Mouse (Mus musculus) heart, postnatal 36 days (tissue): ENCODE data around the gene Pde11a. TPM values are rescaled to one million over a fixed set of nuclear protein-coding genes. Genes with fewer than 3 reads are reported as not detected.
A peak's percentile ranks its signal among the peaks of the same experiment; 100 is the strongest.

Experiments used
- DNase-seq, 2 experiments: peaks; one replicate each; pipeline ENCODE4 v3.0.0; 2021 to 2022
- intact Hi-C: fragments of 180-260 bp; cut with DNase I; formaldehyde crosslinking; loops from one replicate; pipeline ENCODE4 v1.15.1; 2025
- total RNA-seq, 2 experiments: library from RNA; stranded (reverse); gene quantifications; 2 replicates each; pipeline ENCODE4 v1.2.3; 2021

Gene Pde11a
- total RNA-seq, 2 experiments from 2014 or later, result 0.42 to 0.76 TPM

DNA sequence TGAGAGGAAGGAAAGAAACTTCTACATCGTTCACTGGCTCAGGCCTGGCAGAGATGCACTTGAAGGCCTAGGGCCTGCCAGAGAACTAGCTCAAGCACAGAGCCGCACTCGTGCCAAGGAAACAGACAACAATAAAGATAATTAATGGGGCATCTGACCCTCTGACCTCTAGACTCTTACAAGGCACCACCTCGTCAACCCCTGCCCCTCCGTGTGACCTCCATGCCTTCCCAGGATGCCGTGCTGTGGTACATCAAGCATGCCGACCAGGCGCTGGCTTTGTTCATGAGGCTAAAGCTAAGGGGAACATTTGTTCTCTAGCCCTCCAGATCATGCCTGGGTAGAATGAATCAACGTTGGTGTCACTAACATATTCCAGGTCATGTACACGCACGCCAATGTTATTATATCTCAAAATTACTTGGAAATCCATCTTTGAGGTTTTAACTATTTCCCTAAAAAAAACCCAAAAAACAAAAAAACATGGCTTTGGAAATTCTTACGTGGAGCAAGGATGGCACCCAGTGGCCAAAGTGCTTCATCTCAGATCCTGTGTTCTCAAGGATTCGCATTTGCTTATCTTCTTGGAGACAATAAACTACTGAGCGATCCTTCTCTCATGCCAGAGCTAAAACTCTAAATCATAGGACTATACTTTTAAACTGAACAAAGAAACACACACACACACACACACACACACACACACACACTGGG, 236.5 kb downstream of the Pde11a start:
- intact Hi-C loops, result no loop called here

DNA sequence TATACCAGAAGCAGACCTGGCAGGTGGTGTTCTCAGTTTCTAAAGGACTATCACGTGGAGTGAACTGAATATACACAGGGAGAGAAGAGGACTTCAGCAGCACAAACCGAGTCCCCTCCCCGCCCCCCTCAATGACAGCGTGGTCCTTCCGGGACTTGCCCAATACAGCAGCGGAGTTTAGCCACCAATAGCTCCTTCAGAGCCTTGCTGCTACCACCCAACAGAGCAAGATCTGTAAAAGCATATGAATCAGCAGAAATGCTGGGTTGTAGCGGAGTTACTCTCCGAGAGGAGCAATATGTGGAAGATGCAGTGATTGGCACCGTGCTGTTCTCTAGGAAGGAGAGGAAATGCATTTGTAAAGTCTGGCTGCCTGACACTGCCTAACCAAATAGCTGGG, 238.0 kb downstream of the Pde11a start:
- intact Hi-C loops, result no loop called here
- no peak for DNase-seq

More for the DNA sequence above, 236.5 kb downstream of the Pde11a start:
- DNase-seq, result no peak

DNA sequence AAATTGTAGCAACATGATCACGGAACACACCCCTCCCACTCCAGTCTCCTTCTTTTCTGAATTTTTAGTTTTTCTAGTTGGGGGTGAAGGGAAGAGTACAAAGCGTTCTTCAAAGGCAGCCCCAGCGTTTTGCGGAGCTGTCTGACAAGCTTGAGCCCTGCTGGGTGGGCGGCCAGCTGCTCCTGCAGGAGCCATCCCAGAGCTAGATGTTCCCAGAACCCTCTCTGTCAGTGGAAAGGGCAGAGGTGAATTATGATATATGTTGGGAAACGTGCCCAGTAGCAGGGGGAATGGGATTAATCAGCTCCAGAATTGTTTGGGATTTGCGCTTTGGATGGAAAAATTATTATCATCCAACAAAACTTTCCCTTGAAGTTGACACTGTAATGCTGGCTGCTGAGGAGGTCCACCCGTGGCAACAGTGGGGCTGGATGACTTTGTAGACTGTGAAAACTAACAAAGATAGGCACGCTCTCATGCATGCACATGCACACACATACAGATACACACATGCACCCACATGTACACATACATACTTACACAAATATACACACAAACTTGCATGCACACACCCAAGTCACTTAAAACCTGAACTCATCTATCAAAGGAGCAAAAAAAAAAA, 238.7 kb downstream of the Pde11a start:
- no peak for DNase-seq
- intact Hi-C loops, result no loop called here

DNA sequence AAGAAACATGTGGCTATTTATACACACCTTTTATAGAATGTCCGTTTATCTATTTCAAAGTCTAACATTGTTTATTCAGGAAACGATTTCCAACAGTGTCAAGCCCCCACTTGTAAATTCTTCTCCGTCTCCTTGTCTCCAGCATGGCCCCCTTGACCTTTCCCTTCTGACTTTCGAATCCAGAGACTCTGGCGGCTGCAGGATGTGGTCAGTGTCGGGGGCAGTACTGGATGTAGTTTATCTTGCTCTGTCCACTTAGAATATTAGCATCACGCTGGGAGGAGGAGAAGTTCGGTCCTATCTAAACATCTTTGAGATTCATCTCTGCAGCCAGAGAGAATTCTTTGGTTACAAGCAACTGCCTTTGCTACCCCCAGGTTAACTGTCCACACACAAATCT, 240.2 kb downstream of the Pde11a start:
- no peak for DNase-seq
- intact Hi-C loops, result no loop called here

DNA sequence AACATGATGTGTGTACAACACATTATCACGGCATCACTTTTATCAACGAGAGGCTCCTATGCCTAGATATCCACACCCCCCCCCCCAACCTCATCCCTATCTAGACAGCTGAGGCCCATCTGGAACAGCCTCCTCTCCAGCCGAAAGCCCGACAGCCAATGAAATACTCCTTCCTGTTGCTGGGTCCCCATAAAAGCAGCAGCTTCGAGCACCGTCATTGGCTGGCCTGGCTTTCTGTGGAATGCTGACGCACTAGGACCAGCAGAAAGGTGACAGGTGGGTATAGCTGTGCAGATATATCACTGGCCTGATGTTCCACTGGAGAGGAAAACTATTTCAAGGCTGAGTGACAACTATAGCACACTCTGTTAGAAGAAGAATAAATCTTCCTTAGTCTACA, 240.7 kb downstream of the Pde11a start:
- no peak for DNase-seq
- intact Hi-C loops, result no loop called here

DNA sequence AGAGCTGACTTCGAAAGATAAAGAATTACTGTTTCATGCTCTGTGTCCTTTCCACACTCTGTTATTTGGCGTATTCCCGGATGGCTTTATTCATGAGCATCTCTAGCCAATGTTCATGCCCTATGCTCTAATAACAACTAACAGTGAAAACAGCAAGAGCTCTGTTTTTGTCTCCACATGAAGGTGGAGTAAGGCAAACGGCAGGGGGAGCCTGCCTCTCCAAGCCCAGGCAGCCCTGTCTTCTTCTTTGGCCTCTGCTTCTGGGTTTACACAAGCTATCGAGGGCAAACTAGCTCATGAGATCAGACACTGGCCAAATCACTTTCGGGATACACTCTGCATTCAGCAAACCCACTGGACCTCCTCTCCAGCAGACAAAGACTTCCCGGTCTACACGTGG, 241.3 kb downstream of the Pde11a start:
- intact Hi-C loops, result no loop called here
- DNase-seq, result no peak

DNA sequence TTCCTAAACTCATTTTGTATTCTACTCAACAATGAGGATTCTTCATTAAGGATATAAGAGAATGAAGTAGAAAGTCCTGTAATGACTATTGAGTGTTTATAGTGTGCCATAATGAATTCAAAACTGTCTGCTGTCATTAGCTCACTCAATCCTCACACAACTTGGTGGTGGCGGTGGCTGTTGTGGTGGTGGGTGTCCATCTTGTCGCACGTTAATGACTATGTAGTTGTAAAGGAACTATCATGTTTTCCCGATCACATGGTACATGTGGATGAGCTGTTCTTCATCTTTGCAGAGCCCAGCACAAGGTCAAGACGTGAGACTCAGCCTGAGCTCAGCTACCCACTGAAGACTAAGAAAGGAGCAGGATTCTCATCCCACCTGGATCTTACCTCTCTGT, 242.7 kb downstream of the Pde11a start:
- intact Hi-C loops, result no loop called here
- DNase-seq, result no peak

DNA sequence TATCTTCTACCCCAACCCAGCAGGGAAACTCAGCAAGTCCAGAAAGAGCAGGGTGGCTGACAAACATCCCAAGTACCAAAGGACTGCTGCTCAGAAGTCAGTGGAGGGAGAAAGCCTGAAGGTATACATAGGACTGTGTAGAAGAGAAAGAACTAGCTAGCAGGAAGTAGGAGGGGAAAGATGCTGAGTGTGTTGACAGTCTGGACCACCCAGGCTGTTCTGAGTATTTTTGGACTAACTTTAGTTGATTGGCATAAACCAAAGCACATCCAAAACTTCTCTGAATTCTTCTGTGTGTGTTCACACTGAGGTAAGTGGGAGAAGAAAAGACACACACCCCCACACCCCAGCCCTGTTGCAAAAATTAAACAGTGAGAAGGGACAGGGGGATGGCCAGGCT, 248.1 kb downstream of the Pde11a start:
- intact Hi-C loops, result no loop called here
- DNase-seq, result no peak

DNA sequence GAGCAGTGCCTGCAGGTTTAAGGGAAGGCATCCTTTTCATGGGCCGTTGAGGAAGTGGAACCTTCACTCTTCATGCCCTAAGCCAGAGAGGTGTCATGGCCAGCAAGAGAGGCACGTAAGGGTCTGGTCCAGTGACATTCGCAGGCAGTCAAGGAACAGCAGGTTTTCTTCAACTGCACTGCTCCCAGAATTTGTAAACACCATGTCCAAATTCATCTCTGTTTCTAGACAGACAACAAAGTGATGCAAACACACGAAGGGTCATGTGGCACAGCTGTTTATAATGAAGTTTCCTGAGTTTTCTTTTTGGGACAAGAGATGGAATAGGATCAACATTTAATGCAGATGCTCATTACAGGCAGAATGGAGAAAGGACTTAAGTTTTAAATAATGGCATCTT, 249.7 kb downstream of the Pde11a start:
- no peak for DNase-seq
- intact Hi-C loops, result no loop called here

DNA sequence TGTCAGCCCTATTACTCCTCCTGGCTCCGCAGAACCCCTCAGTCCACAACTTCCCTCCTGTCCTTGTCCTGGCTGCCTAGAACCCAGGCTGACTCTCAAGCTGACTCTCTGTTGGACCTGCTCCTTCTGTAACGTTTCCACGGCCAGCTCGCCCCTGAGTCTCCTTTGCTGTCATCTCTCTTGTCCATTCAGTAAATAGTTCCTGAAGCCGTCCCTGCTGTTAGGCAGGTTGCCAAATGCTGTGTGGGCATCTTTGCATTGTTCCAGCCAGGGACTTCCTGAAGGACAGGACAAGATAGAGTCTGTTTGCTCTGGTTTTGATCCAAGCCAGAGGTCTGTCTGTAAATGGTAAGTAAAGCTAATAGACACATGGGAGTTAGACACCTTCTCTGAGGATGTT, 250.2 kb downstream of the Pde11a start:
- DNase-seq, result peak in 1 of 2 experiments; percentile 16
- intact Hi-C loops, result no loop called here

DNA sequence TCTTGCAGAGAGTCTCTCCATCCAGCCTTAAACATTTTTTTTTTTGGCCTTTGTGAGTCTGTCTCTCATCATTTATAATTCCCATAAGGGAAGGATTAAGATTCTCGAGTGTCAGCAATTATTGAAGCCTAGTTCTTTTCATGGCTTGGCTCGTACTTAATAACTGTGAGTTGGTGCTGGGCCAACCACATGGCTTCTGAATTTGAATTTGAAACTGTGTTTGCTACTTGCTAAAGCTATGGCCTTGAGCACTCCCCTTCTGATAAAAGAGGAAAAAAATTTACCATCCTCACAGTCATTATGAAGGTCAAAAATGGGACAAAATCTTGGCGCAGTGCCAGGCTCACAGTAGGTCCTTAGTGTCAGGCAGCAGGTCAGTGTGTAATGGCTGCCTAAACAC, 251.4 kb downstream of the Pde11a start:
- no peak for DNase-seq
- intact Hi-C loops, result no loop called here

DNA sequence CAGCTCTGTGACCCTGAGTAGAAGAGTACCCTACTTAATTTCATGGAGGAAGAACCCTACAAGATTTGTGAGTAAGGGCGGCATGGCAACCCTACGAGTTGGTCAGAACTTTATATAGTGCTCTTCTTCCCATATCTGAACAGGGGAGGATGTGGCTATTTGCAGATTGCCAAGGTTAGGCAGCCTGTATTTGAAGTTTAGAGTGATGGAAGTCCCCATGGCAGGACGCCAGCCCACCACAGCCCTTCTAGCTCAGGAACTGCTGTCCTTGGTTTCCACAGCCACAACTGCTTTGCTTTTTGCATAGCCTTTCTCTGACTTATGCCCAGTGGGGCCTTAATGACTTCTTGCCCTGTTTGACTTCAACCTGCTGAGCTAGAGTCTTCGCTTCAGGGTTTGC, 253.6 kb downstream of the Pde11a start:
- DNase-seq, result no peak
- intact Hi-C loops, result no loop called here

DNA sequence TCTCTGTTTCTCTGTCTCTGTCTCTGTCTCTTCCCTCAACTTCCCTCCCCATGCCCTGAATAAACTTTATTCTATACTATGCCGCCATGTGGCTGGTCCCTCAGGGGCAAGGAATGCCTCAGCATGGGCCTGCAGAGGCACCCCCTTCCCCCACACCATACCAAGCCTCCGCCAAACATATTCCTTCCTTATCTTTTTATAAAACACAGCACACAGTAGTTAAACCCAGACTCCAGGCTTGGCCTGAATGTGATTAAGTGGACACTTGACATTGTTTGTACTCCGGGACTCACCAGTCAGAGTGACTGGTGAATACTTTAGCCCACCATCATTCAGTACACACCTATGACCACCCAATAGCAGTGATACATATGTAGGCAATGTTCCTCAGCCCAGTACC, 254.7 kb downstream of the Pde11a start:
- no peak for DNase-seq
- intact Hi-C loops, result no loop called here

DNA sequence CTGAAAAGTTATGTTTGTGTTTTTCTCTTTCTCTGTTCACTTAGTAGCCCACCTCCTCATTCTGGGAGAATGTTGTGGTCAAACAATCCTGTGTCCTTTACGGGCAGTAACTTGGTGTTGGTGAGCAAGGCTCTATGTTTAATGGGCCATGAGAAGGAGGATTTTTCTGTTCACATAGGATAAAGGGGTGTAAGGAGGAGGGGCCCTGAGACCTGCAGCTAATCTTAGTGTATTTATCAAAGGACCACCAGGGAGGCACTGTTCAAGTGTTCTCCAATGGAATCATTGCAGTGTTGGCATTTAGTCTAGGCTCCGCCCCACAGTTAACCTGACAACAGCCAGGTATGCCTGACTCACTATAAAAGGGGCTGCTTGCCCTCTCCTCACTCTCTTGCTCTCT, 255.2 kb downstream of the Pde11a start:
- DNase-seq, result no peak
- intact Hi-C loops, result no loop called here

DNA sequence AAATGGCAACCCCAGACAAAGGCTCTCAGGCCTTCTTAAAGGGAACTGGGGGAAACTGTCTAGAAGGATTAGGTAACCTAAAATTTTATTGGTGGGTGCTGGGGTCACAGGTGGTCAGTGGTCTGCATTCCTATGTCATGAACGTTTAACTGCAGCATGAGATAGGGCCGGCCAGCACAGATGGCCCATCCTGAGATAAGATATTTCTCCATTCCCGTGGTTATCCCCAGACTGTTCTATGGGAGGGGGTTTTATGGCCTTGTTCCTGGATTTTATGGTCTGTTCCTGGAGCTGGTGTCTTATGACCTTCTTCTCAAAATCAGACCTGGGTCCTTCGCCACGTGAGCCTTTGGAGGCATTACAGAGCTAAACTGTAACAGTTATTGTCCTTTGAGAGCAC, 256.6 kb downstream of the Pde11a start:
- intact Hi-C loops, result no loop called here
- DNase-seq, result no peak

DNA sequence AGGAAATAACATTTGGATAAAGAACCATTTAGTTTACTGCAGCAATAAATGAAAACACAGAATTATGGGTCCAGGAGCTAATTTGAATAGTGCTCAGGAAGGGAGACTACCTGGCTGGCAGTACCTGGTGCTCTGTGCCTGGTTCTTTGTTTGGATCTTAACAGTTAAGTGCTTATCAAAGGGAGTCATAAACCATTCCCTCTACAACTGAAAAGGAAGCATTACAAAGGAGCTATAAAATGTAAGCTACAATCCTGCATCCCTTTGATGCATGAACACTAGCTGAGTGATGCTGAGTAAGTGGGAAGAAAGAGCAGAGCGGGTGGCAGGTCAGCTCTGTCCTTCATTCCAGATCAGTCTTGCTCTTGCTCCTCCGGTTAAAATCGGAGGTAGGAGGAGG, 258.0 kb downstream of the Pde11a start:
- intact Hi-C loops, result no loop called here
- no peak for DNase-seq

DNA sequence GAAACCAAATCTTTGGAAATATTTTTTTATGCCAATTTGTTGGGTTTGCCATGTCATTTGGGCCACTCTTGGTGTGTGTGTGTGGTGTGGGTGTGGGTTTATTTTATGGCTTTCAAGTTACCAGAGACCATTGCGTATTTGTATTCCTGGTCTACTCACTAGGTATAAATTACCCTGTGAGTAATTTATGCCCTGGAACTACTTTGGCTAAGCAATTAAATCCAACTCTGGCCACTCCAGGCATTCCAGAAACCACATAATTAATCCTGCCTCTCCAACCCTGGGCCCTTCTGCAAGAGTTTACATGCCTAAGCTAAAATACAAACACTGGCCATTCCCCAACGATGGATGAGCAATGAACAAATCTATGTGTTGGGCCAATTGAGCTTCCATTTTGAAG, 261.7 kb downstream of the Pde11a start:
- intact Hi-C loops, result no loop called here
- DNase-seq, result no peak

DNA sequence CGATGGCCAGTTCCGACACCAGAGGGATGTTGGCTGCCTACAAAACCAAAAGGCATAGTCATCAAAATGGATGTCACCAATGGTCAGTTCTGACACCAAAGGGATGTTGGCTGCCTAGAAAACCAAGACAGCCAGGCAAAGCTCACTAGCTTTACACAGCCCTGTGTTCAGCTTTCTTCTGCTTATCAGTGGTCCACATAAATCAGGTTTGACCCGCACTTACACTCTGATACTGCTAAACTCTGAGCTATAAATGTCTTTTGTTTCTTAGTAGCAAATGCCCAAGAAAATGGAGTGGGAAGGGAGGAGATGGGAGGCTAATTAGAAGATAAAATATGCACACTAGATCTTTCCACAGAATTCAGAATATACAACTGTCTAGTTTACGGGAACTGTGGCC, 262.5 kb downstream of the Pde11a start:
- intact Hi-C loops, result no loop called here
- no peak for DNase-seq

DNA sequence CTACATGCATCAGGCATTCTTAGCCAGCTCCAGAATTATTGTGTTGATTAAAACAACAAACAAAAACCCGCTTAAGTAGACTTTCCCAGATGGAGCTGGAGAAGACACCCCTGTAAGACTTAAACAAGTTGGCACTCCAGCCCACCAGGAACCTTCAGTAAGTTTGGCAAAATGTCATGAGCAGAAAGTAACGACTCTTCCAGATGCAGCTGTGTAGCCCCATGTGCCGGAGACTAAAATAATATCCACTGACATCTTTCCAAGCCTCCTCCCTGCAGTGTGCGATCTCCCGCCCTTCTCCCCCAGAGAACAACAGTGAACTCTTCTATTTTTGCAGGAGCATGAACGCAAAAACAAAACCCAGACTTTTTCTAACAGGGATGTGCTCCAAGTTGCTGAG, 265.5 kb downstream of the Pde11a start:
- DNase-seq, result no peak
- intact Hi-C loops, result loop anchor here (5.0 kb wide), 1 partner anchor 466 kb away; no protein-coding TSS in a partner anchor

DNA sequence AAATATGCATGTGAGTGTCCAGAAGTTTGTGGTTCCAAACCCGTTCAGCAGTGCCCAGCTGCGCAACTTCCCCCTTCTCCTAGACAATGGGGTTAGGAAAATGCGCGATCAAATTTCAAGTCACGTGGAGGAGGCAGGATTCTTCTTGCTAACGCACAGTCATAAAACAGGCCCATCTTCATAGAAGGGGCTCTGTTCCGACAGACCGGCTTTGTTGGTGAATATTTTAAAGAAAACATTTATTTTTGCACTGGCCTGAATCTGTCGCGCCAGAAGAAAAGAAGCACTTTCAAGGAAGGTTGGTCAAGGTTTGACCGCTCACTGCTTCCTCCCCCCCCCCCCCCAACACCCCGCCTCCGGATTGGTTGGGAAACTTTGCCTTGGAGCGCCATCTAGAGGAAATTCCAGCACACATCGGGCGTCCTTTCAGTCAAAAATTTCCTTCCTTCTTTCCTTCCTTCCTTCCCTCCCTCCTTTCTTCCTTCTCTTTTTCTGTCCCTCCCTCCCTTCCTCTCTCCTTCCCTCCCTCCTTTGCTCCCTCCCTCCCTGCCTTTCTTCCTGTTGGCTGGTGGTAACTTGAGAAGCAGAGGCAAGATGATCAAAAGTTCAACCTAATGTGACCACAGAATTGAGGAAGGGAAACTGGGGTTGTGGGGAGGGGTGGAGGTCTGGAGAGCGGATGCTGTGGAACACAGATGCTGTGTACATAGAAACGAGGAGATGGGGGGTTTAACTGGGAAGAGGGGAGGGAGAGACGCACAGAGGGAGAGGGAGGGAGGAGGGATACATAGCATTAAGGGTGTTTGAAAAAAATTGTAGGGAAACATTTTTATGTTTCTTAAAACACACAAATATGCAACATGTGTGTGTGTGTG, 267.9 kb downstream of the Pde11a start:
- peak; percentile 69 to 78 for DNase-seq
- intact Hi-C loops, result loop anchor here (1.0 to 5.0 kb wide), 4 partner anchors 80 to 463 kb away; no protein-coding TSS in a partner anchor

DNA sequence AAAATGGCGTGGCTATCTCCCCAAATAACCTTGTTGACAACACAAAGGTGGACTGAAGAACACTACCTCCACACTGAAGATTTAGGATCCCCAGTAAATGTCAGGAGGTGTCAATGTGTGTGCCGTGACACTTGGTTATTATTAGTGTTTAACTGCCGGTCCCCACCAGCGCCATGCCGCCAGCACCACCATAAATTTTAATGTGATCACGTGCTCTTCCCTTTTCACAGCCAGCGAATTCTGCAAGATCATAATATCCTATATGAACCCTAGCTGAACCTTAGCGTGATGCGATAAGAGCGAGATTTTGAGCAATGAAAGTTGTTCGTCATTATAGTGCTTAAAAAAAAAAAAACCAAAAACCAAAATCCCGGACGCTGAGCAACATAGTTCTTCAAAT, 269.3 kb downstream of the Pde11a start:
- intact Hi-C loops, result no loop called here
- no peak for DNase-seq

DNA sequence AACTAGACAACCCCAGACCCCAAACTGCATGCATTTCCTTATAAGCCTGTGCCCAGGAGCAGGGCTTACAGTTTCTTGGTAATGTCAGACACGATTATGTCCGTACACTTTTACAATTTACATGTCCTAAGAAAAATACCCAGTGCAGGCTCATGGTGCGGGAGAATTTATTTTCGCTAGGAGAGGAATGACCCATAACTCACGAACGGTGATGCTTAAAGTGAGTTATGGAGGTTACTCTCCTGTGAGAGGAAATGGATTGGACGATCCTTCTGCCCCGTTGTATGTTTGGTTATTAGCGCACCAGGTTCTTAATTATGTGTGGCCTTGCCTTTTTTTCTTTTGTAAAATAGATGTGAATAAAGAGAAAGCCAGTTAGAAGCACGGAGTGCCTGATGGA, 270.4 kb downstream of the Pde11a start:
- no peak for DNase-seq
- intact Hi-C loops, result no loop called here
